Mouse (Mus musculus): ENCODE data around the gene Sox5. TPM values are rescaled to one million over a fixed set of nuclear protein-coding genes. Genes with fewer than 3 reads are reported as not detected.

Sox5 gene
- total and polyA plus RNA-seq, 2 experiments from 2014 or later = 26.2 to 32.9 TPM

GRCm38 (mm10) chr6:143855421-143855820 is 926.4 kb downstream of the Sox5 start:
- Histone ChIP-seq H3K36me3 (ENCODE audit: insufficient read depth, low read length) (no peaks in the 10 kb centered on the region), H3K4me1 (ENCODE audit: insufficient read depth, low read length) (no peaks in the 10 kb centered on the region), H3K27me3 (ENCODE audit: insufficient read depth, low read length) (no peaks in the 10 kb centered on the region), H3K9me3 (ENCODE audit: low read length) (no peaks in the 10 kb centered on the region), H3K4me3 (ENCODE audit: low read length) (no peak overlapping the region), H3K9ac (replicated peaks; ENCODE audit: low read length) (no peak overlapping the region), H3K27ac (no peak overlapping the region), H3K4me2 (ENCODE audit: low read depth, low read length) (peak overlapping the region; percentile 36)
- ATAC-seq = 0 out of 2 replicates have a peak, but pooled peaks have one; percentile 15
- no peak for TF ChIP-seq CTCF (IDR thresholded peaks at IDR 0.05; ENCODE audit: low read depth)
- 34% methylated on average over 12 of the region's 12 CpGs for WGBS
- peak; percentile 8 for DNase-seq (ENCODE audit: low spot score)

GRCm38 (mm10) chr6:143854031-143854430 is 927.7 kb downstream of the Sox5 start:
- DNase-seq (ENCODE audit: low spot score) = no peak
- 65% methylated on average over 3 of the region's 3 CpGs for WGBS
- H3K27ac ChIP-seq = no peak overlapping the region

GRCm38 (mm10) chr6:143845761-143846160 is 936.0 kb downstream of the Sox5 start:
- DNase-seq (ENCODE audit: low spot score) (peak; percentile 22), ATAC-seq (0 out of 2 replicates have a peak, but pooled peaks have one; percentile 56)
- H3K4me3 ChIP-seq (ENCODE audit: low read length) = no peak overlapping the region
- H3K9me3 ChIP-seq (ENCODE audit: low read length) = no peaks in the 10 kb centered on the region
- H3K36me3 ChIP-seq (ENCODE audit: insufficient read depth, low read length) = no peaks in the 10 kb centered on the region
- H3K4me1 ChIP-seq (ENCODE audit: insufficient read depth, low read length) = no peaks in the 10 kb centered on the region
- no peaks in the 10 kb centered on the region for H3K27me3 ChIP-seq (ENCODE audit: insufficient read depth, low read length)
- no peak overlapping the region for H3K9ac ChIP-seq (replicated peaks; ENCODE audit: low read length)
- no peak for TF ChIP-seq CTCF (IDR thresholded peaks at IDR 0.05; ENCODE audit: low read depth)
- no peak overlapping the region for H3K4me2 ChIP-seq (ENCODE audit: low read depth, low read length)
- peak overlapping the region; percentile 26; the same call in 1 of the 2 replicates for H3K27ac ChIP-seq

More at GRCm38 (mm10) chr6:143854031-143854430, 927.7 kb downstream of the Sox5 start:
- H3K4me2 ChIP-seq (ENCODE audit: low read depth, low read length) = no peak overlapping the region
- H3K27me3 ChIP-seq (ENCODE audit: insufficient read depth, low read length) = no peaks in the 10 kb centered on the region
- H3K9ac ChIP-seq (replicated peaks; ENCODE audit: low read length) = no peak overlapping the region
- no peaks in the 10 kb centered on the region for H3K4me1 ChIP-seq (ENCODE audit: insufficient read depth, low read length)
- H3K9me3 ChIP-seq (ENCODE audit: low read length) = no peaks in the 10 kb centered on the region
- H3K36me3 ChIP-seq (ENCODE audit: insufficient read depth, low read length) = no peaks in the 10 kb centered on the region
- no peak overlapping the region for H3K4me3 ChIP-seq (ENCODE audit: low read length)
- ATAC-seq = no peak
- TF ChIP-seq CTCF (IDR thresholded peaks at IDR 0.05; ENCODE audit: low read depth) = no peak

- no peak overlapping the region for H3K4me2 ChIP-seq (ENCODE audit: low read depth, low read length)
- no peak overlapping the region for H3K4me3 ChIP-seq (ENCODE audit: low read length)
- no peak for DNase-seq (ENCODE audit: low spot score)
- no peak overlapping the region for H3K9ac ChIP-seq (replicated peaks; ENCODE audit: low read length)
- TF ChIP-seq CTCF (IDR thresholded peaks at IDR 0.05; ENCODE audit: low read depth) = no peak
- H3K36me3 ChIP-seq (ENCODE audit: insufficient read depth, low read length) = no peaks in the 10 kb centered on the region
- no peaks in the 10 kb centered on the region for H3K4me1 ChIP-seq (ENCODE audit: insufficient read depth, low read length)
- H3K27me3 ChIP-seq (ENCODE audit: insufficient read depth, low read length) = no peaks in the 10 kb centered on the region
- no peak overlapping the region for H3K27ac ChIP-seq
- H3K9me3 ChIP-seq (ENCODE audit: low read length) = no peaks in the 10 kb centered on the region
- WGBS = 78% methylated on average over 3 of the region's 3 CpGs
- ATAC-seq = no peak
Measured at GRCm38 (mm10) chr6:143844701-143844970, 937.1 kb downstream of the Sox5 start.

- H3K9me3 ChIP-seq (ENCODE audit: low read length) = no peaks in the 10 kb centered on the region
- no peak for TF ChIP-seq CTCF (IDR thresholded peaks at IDR 0.05; ENCODE audit: low read depth)
- H3K4me1 ChIP-seq (ENCODE audit: insufficient read depth, low read length) = no peaks in the 10 kb centered on the region
- no peak overlapping the region for H3K4me2 ChIP-seq (ENCODE audit: low read depth, low read length)
- DNase-seq (ENCODE audit: low spot score) (no peak), ATAC-seq (no peak)
- WGBS = 86% methylated on average over 10 of the region's 10 CpGs
- no peaks in the 10 kb centered on the region for H3K27me3 ChIP-seq (ENCODE audit: insufficient read depth, low read length)
- H3K4me3 ChIP-seq (ENCODE audit: low read length) = no peak overlapping the region
- H3K9ac ChIP-seq (replicated peaks; ENCODE audit: low read length) = no peak overlapping the region
- H3K27ac ChIP-seq = no peak overlapping the region
- H3K36me3 ChIP-seq (ENCODE audit: insufficient read depth, low read length) = no peaks in the 10 kb centered on the region
Measured at GRCm38 (mm10) chr6:143843933-143844700, 937.7 kb downstream of the Sox5 start.

GRCm38 (mm10) chr6:143841954-143842353 is 939.8 kb downstream of the Sox5 start:
- WGBS = 94% methylated on average over 7 of the region's 7 CpGs
- Histone ChIP-seq H3K4me2 (ENCODE audit: low read depth, low read length) (no peak overlapping the region), H3K4me1 (ENCODE audit: insufficient read depth, low read length) (no peaks in the 10 kb centered on the region), H3K4me3 (ENCODE audit: low read length) (no peak overlapping the region), H3K27ac (no peak overlapping the region), H3K9me3 (ENCODE audit: low read length) (no peaks in the 10 kb centered on the region), H3K36me3 (ENCODE audit: insufficient read depth, low read length) (no peaks in the 10 kb centered on the region), H3K27me3 (ENCODE audit: insufficient read depth, low read length) (no peaks in the 10 kb centered on the region), H3K9ac (replicated peaks; ENCODE audit: low read length) (no peak overlapping the region)
- ATAC-seq = no peak
- no peak for DNase-seq (ENCODE audit: low spot score)
- TF ChIP-seq CTCF (IDR thresholded peaks at IDR 0.05; ENCODE audit: low read depth) = no peak

GRCm38 (mm10) chr6:143841109-143841638 is 940.6 kb downstream of the Sox5 start:
- Histone ChIP-seq H3K27me3 (ENCODE audit: insufficient read depth, low read length) (no peaks in the 10 kb centered on the region), H3K27ac (no peak overlapping the region), H3K9me3 (ENCODE audit: low read length) (no peaks in the 10 kb centered on the region), H3K9ac (replicated peaks; ENCODE audit: low read length) (no peak overlapping the region), H3K36me3 (ENCODE audit: insufficient read depth, low read length) (no peaks in the 10 kb centered on the region), H3K4me3 (ENCODE audit: low read length) (no peak overlapping the region), H3K4me1 (ENCODE audit: insufficient read depth, low read length) (no peaks in the 10 kb centered on the region), H3K4me2 (ENCODE audit: low read depth, low read length) (no peak overlapping the region)
- 90% methylated on average over 15 of the region's 15 CpGs for WGBS
- TF ChIP-seq CTCF (IDR thresholded peaks at IDR 0.05; ENCODE audit: low read depth) = no peak
- ATAC-seq (no peak), DNase-seq (ENCODE audit: low spot score) (no peak)
